Mouse (Mus musculus): ENCODE data around the gene Tnp2.

DNA sequence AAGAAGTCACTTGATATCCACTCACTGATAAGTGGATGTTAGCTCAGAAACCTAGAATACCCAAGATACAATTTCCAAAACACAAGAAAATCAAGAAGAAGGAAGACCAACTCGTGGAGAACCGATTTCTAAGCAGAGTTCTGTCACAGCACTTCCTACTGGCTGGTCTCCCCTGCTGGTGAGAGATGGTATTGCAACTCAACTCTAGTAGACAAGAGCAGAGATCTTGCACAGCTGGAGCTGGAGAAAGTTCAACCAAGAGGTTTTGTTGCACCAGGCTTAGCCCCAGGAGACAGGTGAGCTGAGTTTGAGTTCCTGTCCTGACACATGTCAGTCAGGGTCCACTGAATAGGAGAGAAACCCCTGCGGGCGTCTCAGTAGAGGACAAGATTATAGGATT is 21.3 kb downstream of the Tnp2 start:
- TF ChIP-seq CTCF (IDR thresholded peaks at IDR 0.05; ENCODE audit: control insufficient read depth, insufficient read depth, insufficient replicate concordance, low read depth, low read length) (peak; percentile 21; the same call in 1 of the 2 replicates), POLR2A (IDR thresholded peaks at IDR 0.05; ENCODE audit: control insufficient read depth, low read depth, low read length) (no peak)
